Mouse (Mus musculus) embryonic facial prominence, embryonic 14.5 days (tissue): ENCODE measurements at regions not wholly inside any gene's neighbourhood (a gene's known extent, or its start where the extent isn't known, plus 50 kb on each side); places are given as distances from the start of the nearest gene placed in this dataset.

ENCODE experiments used
- ATAC-seq: fragments of 200-750 bp; cut with Nextera tagmentation; 2 replicates; pipeline ENCODE4 v1.8.0; 2017; ENCODE audit warnings: low read depth, moderate number of reproducible peaks, moderate TSS enrichment
- DNase-seq: peaks from one replicate; pipeline ENCODE4 v3.0.0-alpha.2; 2015; ENCODE audit warnings: low spot score
- H3K27ac ChIP-seq: fragments of 300-500 bp; sonication (generic); replicated peaks from 2 replicates; pipeline ENCODE4 v1.5.1; 2014; ENCODE audit warnings: low read depth, mild to moderate bottlenecking, low read length, moderate library complexity
- H3K27me3 ChIP-seq: fragments of 300-500 bp; sonication (generic); replicated peaks from 2 replicates; pipeline ENCODE4 v1.6.1; 2014; ENCODE audit warnings: low read length; ENCODE audit not compliant: control insufficient read depth, insufficient read depth
- H3K36me3 ChIP-seq: fragments of 300-500 bp; sonication (generic); 2 replicates; pipeline ENCODE4 v1.6.1; 2014; ENCODE audit warnings: low read length, mixed read lengths; ENCODE audit not compliant: control insufficient read depth, insufficient read depth
- H3K4me1 ChIP-seq: fragments of 300-500 bp; sonication (generic); 2 replicates; pipeline ENCODE4 v1.6.1; 2014; ENCODE audit warnings: antibody characterized with exemption, low read length; ENCODE audit not compliant: control insufficient read depth, insufficient read depth
- H3K4me2 ChIP-seq: fragments of 300-500 bp; sonication (generic); 2 replicates; pipeline ENCODE4 v1.6.1; 2014; ENCODE audit warnings: low read depth, mild to moderate bottlenecking, low read length, moderate library complexity, mixed read lengths
- H3K4me3 ChIP-seq: fragments of 300-500 bp; sonication (generic); 2 replicates; pipeline ENCODE4 v1.5.1; 2014; ENCODE audit warnings: low read depth, mild to moderate bottlenecking, low read length
- H3K9ac ChIP-seq: fragments of 300-500 bp; sonication (generic); 2 replicates; pipeline ENCODE4 v1.6.1; 2014; ENCODE audit warnings: low read depth, mild to moderate bottlenecking, low read length, moderate library complexity, mixed read lengths
- H3K9me3 ChIP-seq: fragments of 300-500 bp; sonication (generic); 2 replicates; pipeline ENCODE4 v1.6.1; 2016; ENCODE audit warnings: low read length; ENCODE audit not compliant: control insufficient read depth
- WGBS: fragments of 180-500 bp; shearing (Covaris S2); extraction: QIAGEN DNeasy Blood & Tissue Kit; methylation state at CpG from one replicate; pipeline ENCODE4 v1.1.7; 2014; 5-methylcytosine and 5-hydroxymethylcytosine counted together

DNA sequence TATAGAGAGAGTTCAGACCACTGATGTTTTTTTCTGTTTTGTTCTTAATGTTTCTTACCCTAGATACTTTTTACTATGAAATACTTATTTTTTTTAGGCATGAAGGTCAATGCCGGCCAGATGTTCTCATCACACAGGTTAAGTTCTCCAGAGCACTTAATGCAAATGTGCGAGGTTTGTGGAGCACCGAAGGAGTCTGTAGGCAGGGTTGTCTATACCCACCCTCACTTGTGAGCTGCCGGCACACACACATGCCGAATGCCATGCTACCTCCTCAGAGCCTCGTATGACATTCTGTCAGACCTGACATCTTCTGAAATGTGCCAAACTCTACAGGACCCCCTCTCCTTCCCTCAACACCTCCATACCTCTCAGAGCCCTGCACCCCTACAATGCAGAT is 80.5 kb upstream of the Ccn6 start:
- no peaks in the 10 kb centered on the region for H3K27me3 ChIP-seq
- H3K4me1 ChIP-seq = 0 out of 2 replicates have a peak, but pooled peaks cover 5% of the 10 kb centered on the region
- no peak overlapping the region for H3K9ac ChIP-seq
- H3K4me3 ChIP-seq = no peak overlapping the region
- no peak overlapping the region for H3K27ac ChIP-seq
- no peak overlapping the region for H3K4me2 ChIP-seq
- ATAC-seq = no peak
- H3K9me3 ChIP-seq = no peaks in the 10 kb centered on the region
- WGBS = 76% methylated on average over 6 of the region's 6 CpGs
- no peak for DNase-seq
- no peaks in the 10 kb centered on the region for H3K36me3 ChIP-seq

DNA sequence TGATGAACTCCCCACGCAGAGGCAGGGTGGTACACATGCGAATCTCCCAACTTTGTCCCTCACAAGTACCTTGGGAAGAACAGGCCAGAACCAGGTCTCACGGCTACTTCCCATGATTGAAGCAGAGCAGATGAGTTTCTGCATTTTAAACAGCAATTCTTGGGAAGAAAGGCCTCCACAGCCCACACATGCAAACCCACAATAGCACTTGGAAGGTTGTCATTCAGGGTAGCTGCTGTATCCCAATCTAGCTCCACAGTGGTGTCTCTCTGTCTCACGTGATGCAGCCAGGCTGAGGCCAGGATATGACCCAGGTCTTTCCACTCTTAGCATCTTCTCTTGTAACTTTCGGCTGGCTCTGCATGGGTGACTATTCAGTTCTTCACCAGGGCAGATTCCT is 78.8 kb upstream of the Ccn6 start:
- no peak for ATAC-seq
- H3K4me1 ChIP-seq = 0 out of 2 replicates have a peak, but pooled peaks cover 5% of the 10 kb centered on the region
- no peak overlapping the region for H3K27ac ChIP-seq
- H3K4me2 ChIP-seq = no peak overlapping the region
- H3K27me3 ChIP-seq = no peaks in the 10 kb centered on the region
- no peaks in the 10 kb centered on the region for H3K36me3 ChIP-seq
- DNase-seq = no peak
- no peaks in the 10 kb centered on the region for H3K9me3 ChIP-seq
- 92% methylated on average over 5 of the region's 5 CpGs for WGBS
- H3K4me3 ChIP-seq = no peak overlapping the region
- H3K9ac ChIP-seq = no peak overlapping the region

GRCm38 (mm10) chr10:39241922-39242321 is 78.3 kb upstream of the Ccn6 start:
- ATAC-seq = no peak
- H3K27ac ChIP-seq = no peak overlapping the region
- 85% methylated on average over 6 of the region's 6 CpGs for WGBS

GRCm38 (mm10) chr10:39241486-39241885 is 77.9 kb upstream of the Ccn6 start:
- Histone ChIP-seq H3K4me2 (no peak overlapping the region), H3K9ac (no peak overlapping the region), H3K36me3 (no peaks in the 10 kb centered on the region), H3K9me3 (no peaks in the 10 kb centered on the region), H3K27me3 (no peaks in the 10 kb centered on the region), H3K4me3 (no peak overlapping the region), H3K4me1 (0 out of 2 replicates have a peak, but pooled peaks cover 5% of the 10 kb centered on the region), H3K27ac (no peak overlapping the region)
- ATAC-seq = peak; percentile 50; the same call in 1 of the 2 replicates
- 83% methylated on average over 3 of the region's 3 CpGs for WGBS
- no peak for DNase-seq

More at GRCm38 (mm10) chr10:39241922-39242321, 78.3 kb upstream of the Ccn6 start:
- Histone ChIP-seq H3K9me3 (no peaks in the 10 kb centered on the region), H3K27me3 (no peaks in the 10 kb centered on the region), H3K9ac (no peak overlapping the region), H3K4me1 (0 out of 2 replicates have a peak, but pooled peaks cover 5% of the 10 kb centered on the region), H3K4me2 (no peak overlapping the region), H3K36me3 (no peaks in the 10 kb centered on the region), H3K4me3 (no peak overlapping the region)
- no peak for DNase-seq

GRCm38 (mm10) chr10:39240966-39241365 is 77.4 kb upstream of the Ccn6 start:
- ATAC-seq = no peak
- no peak overlapping the region for H3K27ac ChIP-seq
- no peak overlapping the region for H3K4me3 ChIP-seq
- H3K4me2 ChIP-seq = no peak overlapping the region
- DNase-seq = no peak
- H3K36me3 ChIP-seq = no peaks in the 10 kb centered on the region
- H3K9me3 ChIP-seq = no peaks in the 10 kb centered on the region
- H3K27me3 ChIP-seq = no peaks in the 10 kb centered on the region
- 84% methylated on average over 7 of the region's 7 CpGs for WGBS
- H3K4me1 ChIP-seq = 0 out of 2 replicates have a peak, but pooled peaks cover 5% of the 10 kb centered on the region
- H3K9ac ChIP-seq = no peak overlapping the region

- no peaks in the 10 kb centered on the region for H3K36me3 ChIP-seq
- 45% methylated on average over 11 of the region's 11 CpGs for WGBS
- DNase-seq (no peak), ATAC-seq (peak; percentile 28; the same call in 1 of the 2 replicates)
- peak overlapping the region; percentile 36 for H3K4me2 ChIP-seq
- H3K4me3 ChIP-seq = no peak overlapping the region
- 0 out of 2 replicates have a peak overlapping the region, but pooled peaks have one; percentile 35 for H3K9ac ChIP-seq
- H3K27me3 ChIP-seq = no peaks in the 10 kb centered on the region
- no peak overlapping the region for H3K27ac ChIP-seq
- H3K4me1 ChIP-seq = 0 out of 2 replicates have a peak, but pooled peaks cover 5% of the 10 kb centered on the region
- H3K9me3 ChIP-seq = no peaks in the 10 kb centered on the region
Measured at GRCm38 (mm10) chr10:39240178-39240791, 76.7 kb upstream of the Ccn6 start.

- Histone ChIP-seq H3K9ac (0 out of 2 replicates have a peak overlapping the region, but pooled peaks have one; percentile 35), H3K9me3 (no peaks in the 10 kb centered on the region), H3K4me3 (no peak overlapping the region), H3K27ac (no peak overlapping the region), H3K27me3 (no peaks in the 10 kb centered on the region), H3K4me2 (peak overlapping the region; percentile 36), H3K4me1 (0 out of 2 replicates have a peak, but pooled peaks cover 5% of the 10 kb centered on the region), H3K36me3 (no peaks in the 10 kb centered on the region)
- peak; percentile 94 for DNase-seq
- peak; percentile 84; the same call in 1 of the 2 replicates for ATAC-seq
- WGBS = 18% methylated on average over 17 of the region's 17 CpGs
Measured at GRCm38 (mm10) chr10:39239498-39240177, 76.0 kb upstream of the Ccn6 start.

DNA sequence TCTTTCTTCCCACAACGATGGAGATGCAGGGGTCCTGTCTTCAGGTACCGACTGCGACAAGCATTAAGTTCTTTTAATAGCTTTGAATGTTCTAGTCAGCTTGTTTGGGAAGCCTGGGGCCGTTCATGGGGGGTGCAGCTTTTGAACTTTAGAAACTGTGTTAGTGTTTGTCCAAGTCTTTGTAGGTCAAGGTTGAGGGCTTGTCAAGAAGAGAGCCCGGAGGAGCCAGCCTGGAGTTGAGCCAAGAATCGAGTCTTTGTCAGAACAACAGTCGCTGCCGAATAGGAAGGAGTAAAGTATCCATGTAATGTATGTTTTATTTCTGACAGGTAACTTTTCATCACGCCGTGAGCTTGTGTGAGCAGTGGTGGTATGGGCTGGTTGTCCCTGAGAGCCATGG is 75.0 kb upstream of the Ccn6 start:
- WGBS = 55% methylated on average over 10 of the region's 10 CpGs
- H3K36me3 ChIP-seq = no peaks in the 10 kb centered on the region
- no peaks in the 10 kb centered on the region for H3K27me3 ChIP-seq
- H3K9ac ChIP-seq = no peak overlapping the region
- no peaks in the 10 kb centered on the region for H3K9me3 ChIP-seq
- H3K4me3 ChIP-seq = no peak overlapping the region
- H3K4me1 ChIP-seq = 0 out of 2 replicates have a peak, but pooled peaks cover 5% of the 10 kb centered on the region
- no peak for DNase-seq
- no peak for ATAC-seq
- no peak overlapping the region for H3K4me2 ChIP-seq
- no peak overlapping the region for H3K27ac ChIP-seq
